Mouse (Mus musculus) A20 (cell line): ENCODE results near the gene Cep295nl.
"Not testable (repeated sequence)": the region's sequence is repeated elsewhere in the genome, so short reads cannot be mapped to it uniquely, and the experiment has no call there.

Experiments
- DNase-seq: peaks from one replicate; pipeline ENCODE4 v3.0.0-alpha.2; 2011; ENCODE audit warnings: low read depth, low spot score

Gene Cep295nl

DNA sequence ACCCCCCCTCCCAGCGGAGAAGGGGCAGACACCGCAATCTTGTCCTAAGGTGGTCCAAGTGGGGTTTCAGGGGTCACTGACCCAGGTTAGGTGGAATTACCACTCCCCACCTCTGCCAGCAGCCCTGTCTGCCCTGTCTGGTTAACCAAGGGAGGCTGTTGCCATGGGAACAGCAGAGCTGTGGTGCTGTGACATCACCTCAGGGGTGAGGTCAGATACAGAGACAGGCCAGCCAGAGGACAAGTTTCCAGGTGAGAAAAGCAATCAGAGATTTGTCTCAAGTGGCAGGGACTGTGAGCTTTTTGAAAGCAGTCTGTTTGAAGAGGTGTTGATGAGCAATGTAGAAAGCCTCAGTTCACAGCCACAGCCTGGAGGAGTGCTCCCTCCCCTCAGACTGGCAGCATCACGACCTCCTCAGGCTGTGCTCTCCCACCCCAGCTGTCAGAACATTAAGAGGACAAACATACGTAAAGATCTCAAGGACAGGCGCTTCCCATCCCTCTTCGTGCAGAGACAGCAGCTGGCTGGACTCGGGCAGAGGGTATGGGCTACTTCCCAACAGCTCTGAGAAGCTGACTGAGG is at the start of gene Cep295nl:
Gene Cep295nl (minus strand): TSS at position 101 of the 582 bp plus-strand sequence.
- DNase-seq = peak; percentile 33

DNA sequence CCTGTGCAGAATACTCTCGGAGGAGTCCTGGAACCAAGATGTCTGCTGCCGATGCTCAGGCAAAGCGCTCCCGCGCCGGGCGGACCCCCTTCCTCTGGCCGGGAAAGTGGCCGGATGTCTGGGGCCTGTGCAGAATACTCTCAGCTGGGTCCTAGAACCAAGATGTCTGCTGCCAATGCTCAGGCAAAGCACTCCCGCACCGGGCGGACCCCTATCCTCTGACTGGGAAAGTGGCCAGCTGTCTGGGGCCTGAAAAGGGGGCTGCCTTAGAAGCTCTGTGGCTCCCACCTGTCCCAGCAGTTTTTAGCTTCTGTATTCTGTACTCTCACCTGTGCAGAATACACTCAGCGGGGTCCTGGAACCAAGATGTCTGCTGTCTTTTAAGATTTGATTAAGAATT is 45.5 kb upstream of the Cep295nl start:
- DNase-seq = not testable (repeated sequence)

- peak; percentile 75 for DNase-seq
Observed at GRCm38 (mm10) chr11:118379251-118380009, 37.1 kb upstream of the Cep295nl start.

- DNase-seq = no peak
Observed at GRCm38 (mm10) chr11:118378656-118379055, 36.4 kb upstream of the Cep295nl start.

GRCm38 (mm10) chr11:118376323-118376722 is 34.0 kb upstream of the Cep295nl start:
- DNase-seq = not testable (repeated sequence)

GRCm38 (mm10) chr11:118375881-118376280 is 33.6 kb upstream of the Cep295nl start:
- no peak for DNase-seq

DNA sequence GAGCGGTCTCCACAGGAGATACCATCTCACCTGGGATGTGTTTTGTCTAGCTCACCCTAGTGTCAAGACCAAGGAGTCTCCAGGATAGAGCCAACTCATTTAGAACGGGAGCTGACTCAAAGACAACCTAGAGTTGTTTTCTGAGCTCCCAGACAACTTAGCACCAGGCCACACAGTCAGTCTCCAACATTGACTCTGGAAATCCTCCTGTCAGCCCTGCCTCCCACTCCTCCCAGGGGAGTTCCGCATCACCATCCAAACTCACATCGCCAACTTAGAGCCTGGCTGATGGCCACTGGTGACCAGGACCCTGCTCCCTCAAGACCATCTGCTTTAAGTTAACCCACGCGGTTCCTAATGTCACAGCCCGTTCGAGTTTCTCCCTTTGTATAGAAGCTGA is 33.2 kb upstream of the Cep295nl start:
- no peak for DNase-seq

GRCm38 (mm10) chr11:118375006-118375405 is 32.7 kb upstream of the Cep295nl start:
- DNase-seq = no peak

- no peak for DNase-seq
Observed at GRCm38 (mm10) chr11:118374506-118374905, 32.2 kb upstream of the Cep295nl start.

DNA sequence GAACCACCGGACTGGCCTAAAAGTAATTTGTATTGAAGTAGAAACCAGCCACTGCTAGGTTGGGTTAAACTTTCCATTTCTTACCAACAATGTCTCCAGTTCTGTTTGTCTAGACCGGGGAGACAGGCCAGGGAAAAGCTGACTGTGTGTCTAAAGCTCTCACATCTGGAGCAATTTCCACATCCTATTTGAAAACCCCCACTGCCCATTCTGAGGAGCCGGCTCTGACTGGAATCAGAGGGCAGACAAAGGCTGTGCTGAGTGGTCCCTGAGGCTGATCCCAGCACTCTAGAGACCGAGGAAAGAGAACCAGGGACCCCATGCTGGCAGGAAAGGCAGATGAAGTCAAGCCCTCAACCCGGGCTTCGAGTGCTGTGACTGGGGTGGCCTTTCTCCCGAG is 30.3 kb upstream of the Cep295nl start:
- DNase-seq = no peak

DNA sequence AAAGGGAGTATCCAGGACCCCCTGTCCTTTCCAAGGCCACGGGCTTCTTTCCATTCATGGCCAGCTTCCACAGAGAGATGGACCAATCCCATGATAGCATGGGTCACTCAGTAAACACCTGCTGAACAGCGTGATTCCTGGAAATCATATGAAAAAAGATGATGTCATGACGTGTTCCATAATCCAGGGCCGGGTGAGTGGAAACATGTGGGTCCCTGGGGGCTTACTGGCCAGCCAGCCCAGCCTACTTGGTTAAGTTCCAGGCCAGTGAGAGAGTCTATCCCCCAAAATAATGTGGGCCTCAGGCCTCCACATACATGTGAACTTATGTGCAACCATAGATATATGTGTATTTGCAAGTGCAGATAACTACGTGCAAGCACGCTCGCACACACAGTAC is 29.6 kb upstream of the Cep295nl start:
- no peak for DNase-seq

DNA sequence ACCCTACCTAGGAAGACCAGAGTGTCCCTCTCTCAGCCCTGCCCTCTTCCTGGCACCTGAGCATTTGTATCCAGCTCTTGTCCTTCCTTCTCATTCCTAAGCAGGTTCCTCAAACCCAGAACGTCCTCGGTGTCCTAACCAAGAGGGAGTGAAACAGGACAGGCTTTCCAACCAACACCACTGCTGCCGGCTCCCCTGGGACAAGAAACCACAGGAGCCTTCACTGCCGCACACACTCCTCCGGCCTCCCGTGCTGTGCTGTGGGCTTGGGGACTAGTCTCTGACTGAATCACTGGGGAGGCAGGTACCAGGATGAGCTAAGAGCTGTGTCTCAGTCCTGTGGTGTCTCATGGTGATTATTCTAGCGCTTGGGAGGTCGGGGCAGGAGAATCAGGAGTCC is 27.4 kb upstream of the Cep295nl start:
- DNase-seq = no peak

GRCm38 (mm10) chr11:118369251-118369650 is 27.0 kb upstream of the Cep295nl start:
- no peak for DNase-seq

DNA sequence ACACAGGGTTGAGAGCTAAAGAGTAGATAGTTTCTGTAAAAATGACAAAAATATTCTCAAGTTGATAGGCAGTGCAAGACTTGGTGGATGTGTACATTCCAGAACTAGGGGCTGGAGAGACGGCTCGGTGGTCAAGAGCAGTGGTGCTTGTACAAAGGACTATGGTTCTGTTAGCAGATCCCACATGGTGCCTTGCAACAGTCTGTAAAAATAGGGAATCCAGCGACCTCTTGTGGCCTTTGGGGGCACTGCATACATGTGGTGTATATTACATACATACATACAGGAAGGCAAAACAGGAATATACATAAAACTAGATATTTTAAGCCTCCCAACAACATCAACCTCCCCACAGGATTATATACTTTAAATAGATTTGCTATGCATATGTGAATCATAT is 26.0 kb upstream of the Cep295nl start:
- peak; percentile 68 for DNase-seq

DNA sequence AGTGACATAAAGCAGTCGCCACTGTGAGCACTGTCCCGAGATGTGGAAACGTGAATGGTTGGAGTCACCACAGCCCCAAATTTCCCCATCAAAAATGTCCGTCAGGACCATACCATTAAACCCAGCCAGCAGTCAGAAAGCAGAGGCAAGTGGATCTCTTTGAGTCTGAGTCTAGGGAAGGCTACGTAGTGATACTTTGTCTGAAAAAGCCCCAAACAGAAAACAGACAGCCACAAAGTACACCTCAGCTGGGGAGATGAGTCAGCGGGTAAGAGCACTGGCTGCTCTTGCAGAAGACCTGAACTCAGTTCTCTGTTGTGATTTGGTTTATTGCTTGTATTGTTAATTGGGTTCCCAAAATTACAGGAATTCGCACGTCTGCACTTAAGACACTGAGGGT is 24.3 kb upstream of the Cep295nl start:
- DNase-seq = no peak

DNA sequence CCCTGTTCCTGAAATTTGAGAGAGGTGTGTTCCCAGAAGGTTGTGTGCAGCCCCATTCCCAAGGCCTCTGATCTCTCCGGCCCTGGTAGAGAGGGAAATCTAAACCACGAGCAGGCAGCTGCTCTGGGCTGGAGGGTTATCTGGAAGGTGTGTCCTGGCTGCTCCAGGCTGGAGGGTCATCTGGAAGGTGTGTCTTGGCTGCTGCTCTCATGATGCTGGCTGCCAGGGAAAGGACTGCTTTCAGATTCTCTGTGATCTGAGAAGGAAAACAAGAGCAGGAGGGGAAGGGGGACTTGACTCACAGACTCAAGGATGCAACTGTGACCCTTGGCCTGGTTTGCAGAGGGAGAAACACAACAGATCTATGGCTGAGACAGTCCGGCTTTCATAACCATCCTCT is 23.8 kb upstream of the Cep295nl start:
- no peak for DNase-seq

DNA sequence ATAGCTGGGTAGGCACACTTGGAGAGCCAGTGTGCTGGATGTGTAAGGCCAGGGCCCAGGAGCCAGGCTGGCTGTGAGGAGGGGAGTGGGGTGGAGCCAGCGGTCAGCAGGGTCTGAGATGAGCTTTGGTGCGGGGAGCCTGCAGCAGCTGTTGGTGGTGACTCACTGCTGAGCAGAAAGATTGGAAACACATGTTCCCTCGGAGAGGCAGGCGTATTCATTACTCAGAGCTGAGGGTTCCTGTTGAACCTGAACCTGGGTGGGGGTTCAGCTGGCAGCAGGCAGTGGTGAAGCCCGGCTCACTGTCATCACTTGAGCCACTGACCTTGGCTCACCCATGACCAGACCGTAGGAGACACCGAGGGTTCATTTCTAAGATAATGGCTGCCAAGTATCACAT is 22.9 kb upstream of the Cep295nl start:
- DNase-seq = no peak

- DNase-seq = no peak
Observed at GRCm38 (mm10) chr11:118364021-118364420, 21.7 kb upstream of the Cep295nl start.

DNA sequence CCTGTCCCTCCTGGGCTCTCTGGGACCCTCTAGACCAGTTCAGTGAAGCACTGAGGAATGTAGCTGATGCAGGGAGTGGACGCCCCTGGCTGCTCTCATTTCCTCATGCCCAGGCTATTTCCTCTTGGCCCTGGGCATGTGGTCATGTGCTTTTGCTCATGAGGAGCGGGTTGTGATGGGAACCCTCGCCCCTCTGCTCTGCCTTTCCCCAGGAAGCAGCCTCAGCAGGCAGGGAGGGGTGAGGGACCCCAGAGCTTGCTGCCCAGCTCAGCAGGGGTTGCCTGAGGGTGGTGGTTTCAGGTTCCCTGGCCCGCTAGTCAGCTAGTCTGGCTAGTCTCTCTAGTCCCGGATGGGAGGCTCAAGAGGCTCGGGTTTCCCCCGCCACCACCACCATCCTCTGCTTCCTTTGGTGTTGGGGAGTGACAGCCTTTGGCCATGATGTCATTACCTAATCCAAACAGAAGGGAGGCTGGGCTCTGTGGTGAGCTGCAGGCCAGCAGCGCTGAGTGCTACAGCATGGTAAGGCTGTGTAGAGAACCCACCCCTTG is 20.7 kb upstream of the Cep295nl start:
- DNase-seq = no peak

- DNase-seq = no peak
Observed at GRCm38 (mm10) chr11:118362501-118362900, 20.2 kb upstream of the Cep295nl start.

DNA sequence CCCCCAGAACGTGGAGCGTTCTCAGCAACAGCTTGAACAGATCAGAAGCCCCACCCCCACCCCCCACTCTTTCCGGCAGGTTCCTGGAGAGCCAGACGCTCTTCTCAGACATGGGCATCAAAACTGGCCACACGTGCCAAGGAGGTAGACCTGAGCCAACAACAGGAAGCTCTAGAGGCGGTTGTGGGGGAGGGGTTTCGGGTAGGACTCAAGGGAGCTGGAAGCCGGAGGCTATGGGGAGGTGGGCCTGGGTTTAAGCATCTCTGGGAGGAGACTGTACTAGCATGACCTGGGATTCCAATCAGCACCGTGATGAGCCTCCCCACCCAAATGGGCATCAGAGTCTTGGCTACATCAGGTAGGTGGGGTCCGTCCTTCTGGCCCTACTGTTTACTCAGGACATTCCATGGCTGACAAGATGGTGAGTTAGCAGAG is 18.6 kb upstream of the Cep295nl start:
- DNase-seq = no peak

- no peak for DNase-seq
Observed at GRCm38 (mm10) chr11:118360491-118360890, 18.2 kb upstream of the Cep295nl start.

GRCm38 (mm10) chr11:118355640-118356039 is 13.3 kb upstream of the Cep295nl start, which contains the start of gene Timp2:
TSS of gene Timp2 (minus strand) at chr11:118355740.
- no peak for DNase-seq
